Mouse (Mus musculus) kidney, adult 2 months (tissue): ENCODE results near the gene Micu1. TPM values are rescaled to one million over a fixed set of nuclear protein-coding genes. Genes with fewer than 3 reads are reported as not detected.
"Not testable (repeated sequence)": the region's sequence is repeated elsewhere in the genome, so short reads cannot be mapped to it uniquely, and the experiment has no call there.

Source experiments
- DNase-seq: peaks from one replicate; pipeline ENCODE4 v3.0.0; 2021
- H3K27ac ChIP-seq: fragments of 200-500 bp; 2 replicates; pipeline ENCODE4 v1.5.1; 2012; ENCODE audit warnings: low read depth, low read length, control low read depth, inconsistent platforms; ENCODE audit not compliant: insufficient read depth
- H3K27me3 ChIP-seq: fragments of 200-500 bp; replicated peaks from 2 replicates; pipeline ENCODE4 v1.6.1; 2012; ENCODE audit warnings: mild to moderate bottlenecking, moderate library complexity, low read length, inconsistent platforms; ENCODE audit not compliant: control insufficient read depth, insufficient read depth
- H3K36me3 ChIP-seq: fragments of 200-500 bp; 2 replicates; pipeline ENCODE4 v1.6.1; 2012; ENCODE audit warnings: mild to moderate bottlenecking, moderate library complexity, low read length, inconsistent platforms; ENCODE audit not compliant: control insufficient read depth, insufficient read depth
- H3K4me1 ChIP-seq: fragments of 200-500 bp; 2 replicates; pipeline ENCODE4 v1.6.1; 2011; ENCODE audit warnings: low read length; ENCODE audit not compliant: control insufficient read depth, insufficient read depth
- H3K4me3 ChIP-seq: fragments of 200-500 bp; 2 replicates; pipeline ENCODE4 v1.5.1; 2011; ENCODE audit warnings: mild to moderate bottlenecking, low read depth, low read length, control low read depth; ENCODE audit not compliant: insufficient read depth
- CTCF ChIP-seq: fragments of 200-500 bp; conservative IDR thresholded peaks from 2 replicates; pipeline ENCODE4 v1.5.1; 2011; ENCODE audit warnings: low read depth, mild to moderate bottlenecking, control low read depth, low read length, moderate library complexity, mixed read lengths; ENCODE audit not compliant: insufficient read depth, insufficient read length
- POLR2A ChIP-seq: fragments of 200-500 bp; IDR thresholded peaks from one replicate; pipeline ENCODE4 v1.6.1; 2011; ENCODE audit warnings: low read depth, low read length, control low read depth
- WGBS: fragments of 180-500 bp; shearing (Covaris S2); methylation state at CpG from one replicate; pipeline ENCODE4 v1.1.7; 2018; 5-methylcytosine and 5-hydroxymethylcytosine counted together
- polyA plus RNA-seq: library from polyadenylated mRNA; depleted of rRNA; stranded (reverse); fragments of >200 nt; gene quantifications from 2 replicates; pipeline ENCODE4 v1.2.3, GENCODE M21; 2012

Gene Micu1
- polyA plus RNA-seq, 1 experiment, result 59.0 TPM

DNA sequence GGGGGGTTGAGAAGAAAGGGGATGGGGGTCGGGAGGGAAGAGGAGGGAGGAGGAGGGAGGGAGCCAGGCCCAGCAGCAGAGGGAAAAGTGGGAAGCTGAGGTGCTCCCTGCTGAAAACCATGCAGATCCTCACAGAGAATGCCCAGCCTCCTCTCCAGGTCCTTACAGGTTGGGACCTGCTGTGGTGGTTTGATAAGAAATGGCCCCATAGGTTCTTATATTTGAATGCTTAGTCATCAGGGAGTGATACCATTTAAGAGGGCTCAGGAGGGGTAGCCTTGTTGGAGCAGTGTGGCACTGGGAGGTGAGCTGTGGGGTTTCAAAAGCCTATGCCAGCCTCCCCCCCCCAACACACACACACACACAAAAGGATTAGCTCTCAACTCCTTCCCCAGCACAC, 173.1 kb downstream of the Micu1 start:
- no peak overlapping the region for H3K27ac ChIP-seq
- H3K4me1 ChIP-seq, result no peaks in the 10 kb centered on the region
- no peaks in the 10 kb centered on the region for H3K27me3 ChIP-seq
- TF ChIP-seq CTCF (no peak), POLR2A (no peak)
- 47% methylated on average over 1 of the region's 1 CpGs for WGBS
- no peak overlapping the region for H3K4me3 ChIP-seq
- H3K36me3 ChIP-seq, result no peaks in the 10 kb centered on the region
- no peak for DNase-seq

DNA sequence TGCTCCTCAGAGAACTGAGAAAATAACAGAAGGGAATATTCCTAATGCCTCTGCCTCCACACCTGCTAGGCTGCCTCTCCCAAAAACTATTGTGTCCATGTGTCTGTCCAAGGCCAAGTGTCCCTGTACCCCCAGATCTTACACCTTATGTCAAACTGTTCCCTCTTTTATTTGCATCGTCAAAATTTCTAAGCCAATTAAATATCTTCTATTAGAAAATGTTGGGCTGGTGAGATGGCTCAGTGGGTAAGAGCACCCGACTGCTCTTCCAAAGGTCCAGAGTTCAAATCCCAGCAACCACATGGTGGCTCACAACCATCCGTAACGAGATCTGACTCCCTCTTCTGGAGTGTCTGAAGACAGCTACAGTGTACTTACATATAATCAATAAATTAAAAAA, 174.4 kb downstream of the Micu1 start:
- not testable (repeated sequence) for DNase-seq

DNA sequence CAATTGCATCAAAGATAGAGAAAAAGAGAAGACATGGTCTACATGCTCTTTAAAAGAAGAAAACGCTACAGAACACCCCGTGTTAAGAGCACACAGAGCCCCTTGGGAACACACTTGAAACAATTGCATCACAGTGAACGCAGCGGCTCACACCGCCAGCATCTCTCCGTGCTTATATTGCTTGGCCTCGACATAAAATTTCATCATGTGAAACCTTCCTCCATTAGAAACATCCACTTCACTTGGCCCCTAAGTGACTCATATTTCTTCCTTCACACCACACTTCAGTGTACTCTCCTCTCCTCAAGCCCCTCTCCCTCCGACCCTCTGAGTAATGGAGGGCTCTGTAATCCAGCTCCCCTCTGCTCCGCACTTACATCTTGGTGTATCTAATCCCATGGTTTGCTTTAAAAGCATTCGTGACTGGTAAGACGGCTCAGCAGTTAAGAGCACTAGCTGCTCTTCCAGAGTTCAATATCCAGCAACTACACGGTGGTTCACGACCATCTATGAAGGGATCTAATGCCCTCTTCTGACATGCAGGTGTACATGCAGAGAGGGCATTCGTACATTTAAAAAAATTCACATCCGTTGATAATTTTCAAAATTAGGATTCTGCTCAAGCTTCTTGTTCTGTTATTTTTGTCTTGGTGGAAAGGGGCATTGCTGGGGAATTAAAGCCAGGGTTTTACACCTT, 175.3 kb downstream of the Micu1 start:
- Histone ChIP-seq H3K4me1 (peaks cover 11% of the 10 kb centered on the region; the same call in 1 of the 2 replicates), H3K36me3 (no peaks in the 10 kb centered on the region), H3K27me3 (no peaks in the 10 kb centered on the region), H3K4me3 (no peak overlapping the region), H3K27ac (no peak overlapping the region)
- TF ChIP-seq POLR2A, result no peak
- TF ChIP-seq CTCF, result no peak
- DNase-seq, result no peak
- 70% methylated on average over 15 of the region's 15 CpGs for WGBS

More for the DNA sequence above, 174.4 kb downstream of the Micu1 start:
- H3K4me3 ChIP-seq, H3K27me3 ChIP-seq, H3K4me1 ChIP-seq, H3K27ac ChIP-seq, H3K36me3 ChIP-seq: not testable (repeated sequence)
- WGBS, result 84% methylated on average over 4 of the region's 4 CpGs

DNA sequence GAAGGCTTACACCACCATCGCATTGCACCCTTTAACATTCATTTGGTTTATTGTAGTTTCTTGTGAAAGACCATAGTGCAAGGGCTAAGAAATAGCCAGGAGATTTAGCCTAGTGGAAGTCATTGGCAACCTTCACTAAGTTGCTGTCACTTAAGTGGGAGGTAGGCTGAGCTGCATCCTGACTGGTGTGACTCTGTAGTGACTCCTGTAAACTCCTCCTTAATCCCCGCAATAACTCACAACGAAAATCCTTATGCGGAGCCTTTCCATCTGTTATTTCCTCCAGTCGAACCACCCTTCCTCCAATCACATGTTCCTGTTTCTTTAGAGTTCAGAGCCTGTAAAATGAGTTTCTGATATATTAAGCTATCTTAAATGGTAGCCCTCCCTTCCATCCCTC, 176.5 kb downstream of the Micu1 start:
- TF ChIP-seq CTCF (no peak), POLR2A (no peak)
- no peak for DNase-seq
- 9% methylated on average over 5 of the region's 5 CpGs for WGBS
- Histone ChIP-seq H3K4me1 (peaks cover 14% of the 10 kb centered on the region; the same call in 1 of the 2 replicates), H3K27me3 (no peaks in the 10 kb centered on the region), H3K36me3 (no peaks in the 10 kb centered on the region), H3K27ac (peak overlapping the region; percentile 64), H3K4me3 (peak overlapping the region; percentile 83)

DNA sequence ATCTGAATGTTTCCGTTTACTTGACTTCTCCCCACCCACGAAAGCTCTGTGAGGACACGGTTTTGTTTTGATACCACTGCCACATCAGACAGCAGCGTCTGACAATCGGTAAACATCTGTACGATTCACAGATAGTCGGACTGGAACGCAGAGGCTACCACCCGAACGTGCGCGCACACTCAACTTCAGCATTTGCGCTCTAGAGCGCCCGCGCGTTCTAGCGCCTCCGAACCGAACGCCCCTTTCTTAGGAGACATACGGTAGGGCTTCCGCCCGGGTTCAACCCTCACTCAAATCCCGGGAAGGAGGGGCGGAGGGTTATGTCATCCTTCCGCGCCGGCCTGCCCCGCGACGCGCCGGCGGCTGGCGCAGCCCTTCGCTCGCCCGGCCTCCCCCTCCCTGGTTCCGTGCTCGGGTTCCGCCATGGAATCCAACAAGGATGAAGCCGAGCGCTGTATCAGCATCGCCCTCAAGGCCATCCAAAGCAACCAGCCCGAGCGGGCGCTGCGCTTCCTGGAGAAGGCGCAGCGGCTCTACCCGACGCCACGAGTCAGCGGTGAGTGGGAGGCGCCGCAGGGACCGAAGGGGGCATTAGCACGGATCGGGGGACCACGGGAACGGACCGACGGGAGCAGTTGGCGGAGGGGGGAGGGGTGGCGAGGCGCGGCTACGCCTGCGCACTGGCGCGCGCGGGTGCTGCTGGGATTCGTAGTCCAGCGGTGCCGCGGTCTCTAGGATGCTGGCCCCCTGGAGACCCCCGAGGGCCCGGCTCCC, 177.2 kb downstream of the Micu1 start, which contains the start of gene Dnajb12:
TSS of gene Dnajb12 (plus strand) at position 302 of the 774 bp plus-strand sequence.
- H3K4me3 ChIP-seq, result peak within 1 kb of the TSS; percentile 83
- WGBS, result under 1% methylated on average over 79 of the region's 80 CpGs
- H3K36me3 ChIP-seq, result no peaks in the 10 kb centered on the region
- H3K27ac ChIP-seq, result peak within 1 kb of the TSS; percentile 98
- TF ChIP-seq POLR2A (peak; percentile 12), CTCF (0 out of 2 replicates have a peak, but pooled peaks have one; percentile 1)
- DNase-seq, result peak; percentile 97
- peaks cover 20% of the 10 kb centered on the region for H3K4me1 ChIP-seq
- H3K27me3 ChIP-seq, result no peaks in the 10 kb centered on the region

DNA sequence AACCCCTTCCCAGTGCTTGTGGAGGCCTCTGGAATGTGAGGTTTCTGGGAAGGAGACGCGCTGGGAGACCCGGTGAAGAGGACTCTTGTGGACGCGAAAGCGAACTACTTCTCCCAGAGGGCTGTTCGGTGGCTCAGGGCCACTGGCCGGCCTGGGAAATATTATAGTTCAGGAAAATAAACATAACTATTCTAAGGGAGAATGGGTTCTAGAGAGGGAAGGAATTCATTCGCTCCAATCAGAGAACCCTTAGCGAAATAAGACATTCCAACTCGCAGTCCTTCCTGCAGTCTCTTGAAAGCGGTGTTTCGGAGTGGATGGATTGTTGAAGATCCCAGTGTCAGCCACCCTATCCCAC, 177.7 kb downstream of the Micu1 start:
- DNase-seq, result no peak
- Histone ChIP-seq H3K36me3 (no peaks in the 10 kb centered on the region), H3K4me1 (peaks cover 26% of the 10 kb centered on the region), H3K4me3 (peak overlapping the region; percentile 83), H3K27ac (peak overlapping the region; percentile 98), H3K27me3 (no peaks in the 10 kb centered on the region)
- no peak for TF ChIP-seq CTCF
- no peak for TF ChIP-seq POLR2A
- under 1% methylated on average over 13 of the region's 13 CpGs for WGBS

DNA sequence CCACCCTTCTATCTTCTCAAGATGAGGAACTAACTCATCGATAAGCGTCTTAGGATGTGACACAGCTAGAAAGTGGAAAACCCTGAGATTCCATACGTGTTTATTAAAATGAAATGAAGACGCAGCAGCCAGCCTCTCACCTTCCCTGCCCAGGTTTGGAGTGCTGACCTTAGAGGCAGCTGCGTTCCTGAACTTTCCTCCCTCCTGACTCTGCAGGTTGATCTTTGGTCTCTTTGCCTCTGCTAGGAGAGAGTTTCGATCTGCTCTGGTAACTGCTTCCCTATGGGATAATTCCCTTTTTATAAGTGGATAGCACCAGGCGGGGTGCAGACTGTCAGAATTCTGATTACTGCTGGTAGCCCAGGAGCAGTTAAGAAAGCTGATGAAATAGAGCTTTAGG, 178.6 kb downstream of the Micu1 start:
- 54% methylated on average over 7 of the region's 7 CpGs for WGBS
- TF ChIP-seq CTCF (no peak), POLR2A (no peak)
- peak; percentile 83 for DNase-seq

More for the DNA sequence above, 178.6 kb downstream of the Micu1 start:
- Histone ChIP-seq H3K4me1 (peaks cover 34% of the 10 kb centered on the region), H3K27ac (peak overlapping the region; percentile 98), H3K4me3 (peak overlapping the region; percentile 20), H3K27me3 (no peaks in the 10 kb centered on the region), H3K36me3 (no peaks in the 10 kb centered on the region)
